Mouse (Mus musculus) embryonic fibroblast, embryonic 13.5 days (primary cell): ENCODE results near the gene Fgf18.

Experiments
- CTCF ChIP-seq: IDR thresholded peaks from 2 replicates; pipeline ENCODE4 v1.5.1; 2011; ENCODE audit warnings: mild to moderate bottlenecking, control low read depth, low read length, moderate library complexity, borderline replicate concordance; ENCODE audit not compliant: insufficient read depth
- POLR2A ChIP-seq: IDR thresholded peaks from 2 replicates; pipeline ENCODE4 v1.6.1; 2011; ENCODE audit warnings: low read depth, mild to moderate bottlenecking, control low read depth, low read length, moderate library complexity

- TF ChIP-seq CTCF (no peak), POLR2A (no peak)
Measured at GRCm38 (mm10) chr11:33143906-33144305, 3.3 kb downstream of the Fgf18 start.
